Mouse (Mus musculus): ENCODE data around the gene Cyb561d2. TPM values are rescaled to one million over a fixed set of nuclear protein-coding genes. Genes with fewer than 3 reads are reported as not detected.

Gene Cyb561d2
- total and polyA plus RNA-seq, 2 experiments, result 11.0 to 33.7 TPM

GRCm38 (mm10) chr9:107570016-107570415, 28.0 kb upstream of the Cyb561d2 start:
- peaks cover 7% of the 10 kb centered on the region for H3K36me3 ChIP-seq (ENCODE audit: control insufficient read depth, insufficient read depth, low read length)
- H3K4me1 ChIP-seq (ENCODE audit: control insufficient read depth, insufficient read depth, low read length), result peaks cover 34% of the 10 kb centered on the region
- no peaks in the 10 kb centered on the region for H3K27me3 ChIP-seq (ENCODE audit: control insufficient read depth, insufficient read depth, low read length)
- TF ChIP-seq POLR2A (IDR thresholded peaks at IDR 0.05; ENCODE audit: extremely low read depth, insufficient read depth, low read length) (no peak), CTCF (IDR thresholded peaks at IDR 0.05; ENCODE audit: low read depth, low read length) (no peak)
- WGBS, result 48% methylated on average over 13 of the region's 13 CpGs
- H3K4me3 ChIP-seq (ENCODE audit: insufficient read depth, low read depth, low read length), result peak overlapping the region; percentile 83
- peak overlapping the region; percentile 82 for H3K9ac ChIP-seq (ENCODE audit: low read depth, low read length)
- H3K27ac ChIP-seq (replicated peaks; ENCODE audit: insufficient read depth, low read depth, low read length), result peak overlapping the region; percentile 94
- peaks cover 24% of the 10 kb centered on the region; the same call in 1 of the 2 replicates for H3K79me2 ChIP-seq (ENCODE audit: control insufficient read depth, insufficient read depth, low read length)
- DNase-seq (ENCODE audit: extremely low read depth, low read depth, low spot score), result no peak

- TF ChIP-seq CTCF (IDR thresholded peaks at IDR 0.05; ENCODE audit: low read depth, low read length), result no peak
- TF ChIP-seq POLR2A (IDR thresholded peaks at IDR 0.05; ENCODE audit: extremely low read depth, insufficient read depth, low read length), result no peak
- under 1% methylated on average over 23 of the region's 23 CpGs for WGBS
- peaks cover 7% of the 10 kb centered on the region for H3K36me3 ChIP-seq (ENCODE audit: control insufficient read depth, insufficient read depth, low read length)
- peak overlapping the region; percentile 83 for H3K4me3 ChIP-seq (ENCODE audit: insufficient read depth, low read depth, low read length)
- peak overlapping the region; percentile 82 for H3K9ac ChIP-seq (ENCODE audit: low read depth, low read length)
- peak overlapping the region; percentile 94 for H3K27ac ChIP-seq (replicated peaks; ENCODE audit: insufficient read depth, low read depth, low read length)
- peak; percentile 60 for DNase-seq (ENCODE audit: extremely low read depth, low read depth, low spot score)
- peaks cover 35% of the 10 kb centered on the region for H3K4me1 ChIP-seq (ENCODE audit: control insufficient read depth, insufficient read depth, low read length)
- no peaks in the 10 kb centered on the region for H3K27me3 ChIP-seq (ENCODE audit: control insufficient read depth, insufficient read depth, low read length)
- peaks cover 27% of the 10 kb centered on the region; the same call in 1 of the 2 replicates for H3K79me2 ChIP-seq (ENCODE audit: control insufficient read depth, insufficient read depth, low read length)
Observed at GRCm38 (mm10) chr9:107569270-107569669, 27.3 kb upstream of the Cyb561d2 start.

GRCm38 (mm10) chr9:107568331-107569261, 26.6 kb upstream of the Cyb561d2 start:
- peaks cover 41% of the 10 kb centered on the region for H3K4me1 ChIP-seq (ENCODE audit: control insufficient read depth, insufficient read depth, low read length)
- H3K36me3 ChIP-seq (ENCODE audit: control insufficient read depth, insufficient read depth, low read length), result peaks cover 7% of the 10 kb centered on the region

GRCm38 (mm10) chr9:107567702-107568319, 25.8 kb upstream of the Cyb561d2 start, which contains the start of gene Hyal2:
TSS of gene Hyal2 (plus strand) at chr9:107567945.
- H3K4me1 ChIP-seq (ENCODE audit: control insufficient read depth, insufficient read depth, low read length), result peaks cover 41% of the 10 kb centered on the region
- H3K79me2 ChIP-seq (ENCODE audit: control insufficient read depth, insufficient read depth, low read length), result peaks cover 33% of the 10 kb centered on the region; the same call in 1 of the 2 replicates
- peak within 1 kb of the TSS; percentile 82 for H3K9ac ChIP-seq (ENCODE audit: low read depth, low read length)
- peaks cover 7% of the 10 kb centered on the region for H3K36me3 ChIP-seq (ENCODE audit: control insufficient read depth, insufficient read depth, low read length)
- TF ChIP-seq CTCF (IDR thresholded peaks at IDR 0.05; ENCODE audit: low read depth, low read length) (no peak), POLR2A (IDR thresholded peaks at IDR 0.05; ENCODE audit: extremely low read depth, insufficient read depth, low read length) (peak; percentile 69)
- 11% methylated on average over 18 of the region's 18 CpGs for WGBS
- H3K4me3 ChIP-seq (ENCODE audit: insufficient read depth, low read depth, low read length), result peak within 1 kb of the TSS; percentile 83
- H3K27ac ChIP-seq (replicated peaks; ENCODE audit: insufficient read depth, low read depth, low read length), result peak within 1 kb of the TSS; percentile 94
- no peaks in the 10 kb centered on the region for H3K27me3 ChIP-seq (ENCODE audit: control insufficient read depth, insufficient read depth, low read length)
- peak; percentile 76 for DNase-seq (ENCODE audit: extremely low read depth, low read depth, low spot score)

More at GRCm38 (mm10) chr9:107568331-107569261, 26.6 kb upstream of the Cyb561d2 start:
- WGBS, result under 1% methylated on average over 41 of the region's 41 CpGs
- Histone ChIP-seq H3K4me3 (ENCODE audit: insufficient read depth, low read depth, low read length) (peak overlapping the region; percentile 83), H3K9ac (ENCODE audit: low read depth, low read length) (peak overlapping the region; percentile 82), H3K27ac (replicated peaks; ENCODE audit: insufficient read depth, low read depth, low read length) (peak overlapping the region; percentile 94), H3K27me3 (ENCODE audit: control insufficient read depth, insufficient read depth, low read length) (no peaks in the 10 kb centered on the region), H3K79me2 (ENCODE audit: control insufficient read depth, insufficient read depth, low read length) (peaks cover 30% of the 10 kb centered on the region; the same call in 1 of the 2 replicates)
- DNase-seq (ENCODE audit: extremely low read depth, low read depth, low spot score), result peak; percentile 91
- 0 out of 2 replicates have a peak, but pooled peaks have one; percentile 29 for TF ChIP-seq POLR2A (IDR thresholded peaks at IDR 0.05; ENCODE audit: extremely low read depth, insufficient read depth, low read length)
- TF ChIP-seq CTCF (IDR thresholded peaks at IDR 0.05; ENCODE audit: low read depth, low read length), result no peak

- H3K9ac ChIP-seq (ENCODE audit: low read depth, low read length), result peak overlapping the region; percentile 82; the same call in 1 of the 2 replicates
- no peak overlapping the region for H3K4me3 ChIP-seq (ENCODE audit: insufficient read depth, low read depth, low read length)
- 7% methylated on average over 3 of the region's 3 CpGs for WGBS
- DNase-seq (ENCODE audit: extremely low read depth, low read depth, low spot score), result peak; percentile 62
- peaks cover 41% of the 10 kb centered on the region for H3K4me1 ChIP-seq (ENCODE audit: control insufficient read depth, insufficient read depth, low read length)
- H3K36me3 ChIP-seq (ENCODE audit: control insufficient read depth, insufficient read depth, low read length), result peaks cover 2% of the 10 kb centered on the region
- H3K79me2 ChIP-seq (ENCODE audit: control insufficient read depth, insufficient read depth, low read length), result peaks cover 29% of the 10 kb centered on the region; the same call in 1 of the 2 replicates
- peak overlapping the region; percentile 94 for H3K27ac ChIP-seq (replicated peaks; ENCODE audit: insufficient read depth, low read depth, low read length)
- TF ChIP-seq CTCF (IDR thresholded peaks at IDR 0.05; ENCODE audit: low read depth, low read length) (0 out of 2 replicates have a peak, but pooled peaks have one; percentile 30), POLR2A (IDR thresholded peaks at IDR 0.05; ENCODE audit: extremely low read depth, insufficient read depth, low read length) (no peak)
- no peaks in the 10 kb centered on the region for H3K27me3 ChIP-seq (ENCODE audit: control insufficient read depth, insufficient read depth, low read length)
Observed at GRCm38 (mm10) chr9:107566855-107567254, 24.9 kb upstream of the Cyb561d2 start.
